8 mouse cellular contexts compared by ENCODE assay signal in the genomic region with DNA sequence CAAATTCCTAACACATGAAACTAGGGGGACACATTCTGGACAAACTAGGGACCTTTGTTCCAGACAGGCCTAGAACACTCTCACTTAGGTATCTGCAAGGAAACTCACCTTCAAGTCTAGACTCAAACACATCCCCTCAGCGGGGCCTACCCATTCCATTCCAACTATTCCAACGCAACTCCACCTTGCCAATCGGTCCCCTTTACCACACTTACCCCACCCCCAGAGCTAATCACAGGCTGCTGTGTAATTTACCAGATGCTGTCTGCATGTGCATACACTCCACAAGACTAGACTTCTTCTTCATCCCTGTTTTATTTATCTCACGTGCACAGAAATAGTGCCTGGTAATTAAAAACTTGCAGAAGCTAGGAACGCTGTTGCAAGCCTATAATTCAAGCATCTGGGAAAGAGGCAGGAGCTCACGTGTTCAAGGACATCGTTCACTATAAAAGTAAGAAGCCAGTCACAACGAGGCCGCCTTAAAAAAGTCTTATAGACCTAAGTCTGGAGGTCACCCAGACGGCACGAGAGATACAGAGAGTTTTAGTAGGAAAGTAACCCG. TPM values are rescaled to one million over a fixed set of nuclear protein-coding genes. Genes with fewer than 3 reads are reported as not detected.
DNase-seq lines count a peak whose midpoint lies in the region; ATAC-seq and TF ChIP-seq lines count a peak whose summit lies in the region.

No protein-coding gene starts in this region.

- peaks cover 4 to 35% of the 10 kb centered on the region in 2 experiments for H3K36me3 ChIP-seq in CH12.LX (replicated peaks in 1 of 2; ENCODE audit: control insufficient read depth in 1 of 2, insufficient read depth in 1 of 2, low read length in 1 of 2)
- H3K36me3 ChIP-seq in forebrain, embryonic 10.5 days (replicated peaks) = peaks cover 24% of the 10 kb centered on the region
- H3K36me3 ChIP-seq in limb, embryonic 12.5 days = peaks cover 15% of the 10 kb centered on the region; the same call in 1 of the 2 replicates
- H3K36me3 ChIP-seq in stomach, embryonic 16.5 days (ENCODE audit: control insufficient read depth, insufficient read depth, low read length) = no peaks in the 10 kb centered on the region

- TF ChIP-seq RAD21 in CH12.LX (IDR thresholded peaks at IDR 0.05; ENCODE audit: low read depth, low read length) = no peak

- in situ Hi-C loops in CH12.LX (cut with MboI; ENCODE audit: low pct_ligation_motif_present, low pct_unique_long_range_greater_than_20kb, low sequenced_read_pairs) = no loop called here

- dilution Hi-C loops in CH12.LX (cut with MboI; ENCODE audit: extremely low pct_ligation_motif_present, extremely low pct_unique_long_range_greater_than_20kb, low sequenced_read_pairs) = no loop called here

- H3K9ac ChIP-seq in CH12.LX (ENCODE audit: insufficient read depth, low read depth) = peak overlapping the region; percentile 94
- H3K9ac ChIP-seq in limb, embryonic 12.5 days (replicated peaks) = peak overlapping the region; percentile 87
- peak overlapping the region; percentile 87 for H3K9ac ChIP-seq in stomach, embryonic 16.5 days (ENCODE audit: low read length)

- no peaks in the 10 kb centered on the region for H3K9me3 ChIP-seq in CH12.LX (replicated peaks; ENCODE audit: low read length)
- no peaks in the 10 kb centered on the region for H3K9me3 ChIP-seq in forebrain, embryonic 10.5 days
- no peaks in the 10 kb centered on the region for H3K9me3 ChIP-seq in limb, embryonic 12.5 days
- H3K9me3 ChIP-seq in stomach, embryonic 16.5 days (replicated peaks; ENCODE audit: control insufficient read depth, low read length) = no peaks in the 10 kb centered on the region

- DNase-seq in embryo, embryonic 11 days = peak; percentile 25
- no peak for DNase-seq in embryo, embryonic 9.5 days (ENCODE audit: extremely low spot score)
- no peak for DNase-seq in CH12.LX (ENCODE audit: extremely low read depth)
- no peak for DNase-seq in forebrain, embryonic 10.5 days (ENCODE audit: extremely low spot score, low spot score)
- DNase-seq in ovary, postnatal 14 days (ENCODE audit: low spot score) = no peak

- TF ChIP-seq CTCF in CH12.LX (conservative IDR thresholded peaks at IDR 0.05 in 1 of 2, IDR thresholded peaks at IDR 0.05 in 1 of 2; ENCODE audit: low read depth in 2 of 2, low read length in 2 of 2) = no peak

- no peak overlapping the region for H3K27ac ChIP-seq in CH12.LX (ENCODE audit: insufficient read depth, low read depth)
- peak overlapping the region; percentile 92 for H3K27ac ChIP-seq in forebrain, embryonic 10.5 days
- peak overlapping the region; percentile 81; the same call in 1 of the 2 replicates for H3K27ac ChIP-seq in limb, embryonic 12.5 days
- H3K27ac ChIP-seq in stomach, embryonic 16.5 days (ENCODE audit: low read length) = peak overlapping the region; percentile 43

- TF ChIP-seq EP300 in CH12.LX (IDR thresholded peaks at IDR 0.05; ENCODE audit: low read length) = no peak

- peaks cover 6 to 20% of the 10 kb centered on the region in 2 experiments; a peak in 3 of 4 replicates for H3K4me1 ChIP-seq in CH12.LX (ENCODE audit: control insufficient read depth in 1 of 2, insufficient read depth in 2 of 2)
- H3K4me1 ChIP-seq in forebrain, embryonic 10.5 days = peaks cover 21% of the 10 kb centered on the region
- H3K4me1 ChIP-seq in limb, embryonic 12.5 days (replicated peaks) = peaks cover 8% of the 10 kb centered on the region
- peaks cover 12% of the 10 kb centered on the region for H3K4me1 ChIP-seq in stomach, embryonic 16.5 days (ENCODE audit: control insufficient read depth, insufficient read depth, low read length)

- TF ChIP-seq POLR2A in CH12.LX (IDR thresholded peaks at IDR 0.05; ENCODE audit: low read depth, low read length) = no peak

- peak overlapping the region; percentile 79 to 95 (median 94) for H3K4me3 ChIP-seq in CH12.LX (replicated peaks in 1 of 3; ENCODE audit: low read depth in 2 of 3, low read length in 2 of 3, poor library complexity in 1 of 3)
- H3K4me3 ChIP-seq in forebrain, embryonic 10.5 days = peak overlapping the region; percentile 86
- peak overlapping the region; percentile 78 for H3K4me3 ChIP-seq in limb, embryonic 12.5 days (replicated peaks)
- peak overlapping the region; percentile 62 for H3K4me3 ChIP-seq in stomach, embryonic 16.5 days (replicated peaks; ENCODE audit: low read length)

- H3K4me2 ChIP-seq in CH12.LX (ENCODE audit: insufficient read depth, low read depth, poor library complexity, severe bottlenecking) = peak overlapping the region; percentile 87
- H3K4me2 ChIP-seq in limb, embryonic 12.5 days = peak overlapping the region; percentile 63
- peak overlapping the region; percentile 75 for H3K4me2 ChIP-seq in stomach, embryonic 16.5 days (ENCODE audit: low read depth, low read length)

- WGBS in forebrain, embryonic 10.5 days = 27% methylated on average over 12 of the region's 12 CpGs
- 12% methylated on average over 12 of the region's 12 CpGs for WGBS in limb, embryonic 12.5 days
- 13% methylated on average over 12 of the region's 12 CpGs for WGBS in stomach, embryonic 16.5 days

- H3K27me3 ChIP-seq in CH12.LX (replicated peaks) = no peaks in the 10 kb centered on the region
- no peaks in the 10 kb centered on the region for H3K27me3 ChIP-seq in forebrain, embryonic 10.5 days (ENCODE audit: poor library complexity, severe bottlenecking)
- no peaks in the 10 kb centered on the region for H3K27me3 ChIP-seq in limb, embryonic 12.5 days
- no peaks in the 10 kb centered on the region for H3K27me3 ChIP-seq in stomach, embryonic 16.5 days (ENCODE audit: control insufficient read depth, insufficient read depth, low read length)

- no peak for ATAC-seq in limb, embryonic 12.5 days (ENCODE audit: insufficient number of reproducible peaks, insufficient read depth, low FRiP score, low TSS enrichment, low read depth)
- no peak for ATAC-seq in stomach, embryonic 16.5 days (ENCODE audit: insufficient read depth, low FRiP score)
- no peak for ATAC-seq in megakaryocyte-erythroid progenitor cell, adult 5-6 weeks (replicated peaks; ENCODE audit: low FRiP score, low TSS enrichment, poor library complexity, severe bottlenecking)

- H3K79me2 ChIP-seq in CH12.LX (replicated peaks; ENCODE audit: control insufficient read depth, extremely low read depth, insufficient read depth, poor library complexity, severe bottlenecking) = peaks cover 2% of the 10 kb centered on the region; the same call in 1 of the 2 replicates

TF ChIP-seq in CH12.LX, 34 proteins besides CTCF, POLR2A, EP300 and RAD21:
- TF ChIP-seq E2F4 (IDR thresholded peaks at IDR 0.05; ENCODE audit: insufficient replicate concordance, low read depth, low read length) (no peak), BHLHE40 (IDR thresholded peaks at IDR 0.05; ENCODE audit: low read depth, low read length) (peak; percentile 64), MXI1 (IDR thresholded peaks at IDR 0.05; ENCODE audit: low read depth, low read length) (0 out of 2 replicates have a peak, but pooled peaks have one; percentile 11), SIN3A (IDR thresholded peaks at IDR 0.05; ENCODE audit: low read length) (no peak)
TF ChIP-seq in CH12.LX: peak in this region for 2.

RNA-seq across cellular contexts. Expression of gene 1700021F05Rik, which starts 1.0 kb away (rescaled TPM):
- total RNA-seq in CH12.LX (2012; rRNA removed) (33.0 and 34.2 TPM in 2 replicates), CH12.LX (2014; rRNA removed) (50.0 and 53.0 TPM in 2 replicates)
- polyA plus RNA-seq in CH12.LX (2012; ENCODE audit: insufficient read length, low read depth) = 70.3 and 99.0 TPM in 2 replicates
- 63.6 and 64.3 TPM in 2 replicates for polyA plus RNA-seq in forebrain, embryonic 10.5 days (2016; fragmentation: Nextera tagmentation; extraction: Ambion mirVana)
- polyA plus RNA-seq in limb, embryonic 12.5 days (2016; fragmentation: Nextera tagmentation; extraction: Ambion mirVana) = 55.6 and 64.2 TPM in 2 replicates
- polyA plus RNA-seq in stomach, embryonic 16.5 days (2015; fragmentation: Nextera tagmentation; extraction: Ambion mirVana) = 59.7 and 60.6 TPM in 2 replicates
- total RNA-seq in megakaryocyte-erythroid progenitor cell, adult 5-6 weeks (2014; fragmentation: Nextera tagmentation) = 47.8 and 55.4 TPM in 2 replicates
- total RNA-seq in megakaryocyte-erythroid progenitor cell, adult 5-6 weeks (2017) = 91.0 and 96.9 TPM in 2 replicates

RNA-seq across cellular contexts. Expression of gene Gm9803, which starts 15.9 kb away (rescaled TPM):
- total RNA-seq in CH12.LX (2012; rRNA removed) = 16.2 and 23.2 TPM in 2 replicates
- 56.6 and 99.7 TPM in 2 replicates for total RNA-seq in CH12.LX (2014; rRNA removed)
- 120 and 128 TPM in 2 replicates for polyA plus RNA-seq in CH12.LX (2012; ENCODE audit: insufficient read length, low read depth)
- 9.4 and 12.7 TPM in 2 replicates for polyA plus RNA-seq in forebrain, embryonic 10.5 days (2016; fragmentation: Nextera tagmentation; extraction: Ambion mirVana)
- 12.8 and 14.1 TPM in 2 replicates for polyA plus RNA-seq in limb, embryonic 12.5 days (2016; fragmentation: Nextera tagmentation; extraction: Ambion mirVana)
- polyA plus RNA-seq in stomach, embryonic 16.5 days (2015; fragmentation: Nextera tagmentation; extraction: Ambion mirVana) = 10.0 and 25.9 TPM in 2 replicates
- total RNA-seq in megakaryocyte-erythroid progenitor cell, adult 5-6 weeks (2014; fragmentation: Nextera tagmentation) = 2.2 and 7.6 TPM in 2 replicates
- 3.0 and 41.1 TPM in 2 replicates for total RNA-seq in megakaryocyte-erythroid progenitor cell, adult 5-6 weeks (2017)

RNA-seq across cellular contexts. Expression of gene Cd24a, which starts 38.3 kb away (rescaled TPM):
- total RNA-seq in CH12.LX (2012; rRNA removed) (469 and 899 TPM in 2 replicates), CH12.LX (2014; rRNA removed) (2,721 and 2,766 TPM in 2 replicates)
- polyA plus RNA-seq in CH12.LX (2012; ENCODE audit: insufficient read length, low read depth) = 1,820 and 2,120 TPM in 2 replicates
- 183 and 206 TPM in 2 replicates for polyA plus RNA-seq in forebrain, embryonic 10.5 days (2016; fragmentation: Nextera tagmentation; extraction: Ambion mirVana)
- 612 and 635 TPM in 2 replicates for polyA plus RNA-seq in limb, embryonic 12.5 days (2016; fragmentation: Nextera tagmentation; extraction: Ambion mirVana)
- polyA plus RNA-seq in stomach, embryonic 16.5 days (2015; fragmentation: Nextera tagmentation; extraction: Ambion mirVana) = 328 and 363 TPM in 2 replicates
- total RNA-seq in megakaryocyte-erythroid progenitor cell, adult 5-6 weeks (2014; fragmentation: Nextera tagmentation) = 709 and 802 TPM in 2 replicates
- total RNA-seq in megakaryocyte-erythroid progenitor cell, adult 5-6 weeks (2017) = 576 and 796 TPM in 2 replicates
